Mouse (Mus musculus) brown adipose tissue, adult 24 weeks (tissue): ENCODE results near the gene Meig1. TPM values are rescaled to one million over a fixed set of nuclear protein-coding genes. Genes with fewer than 3 reads are reported as not detected.
A peak's percentile ranks its signal among the peaks of the same experiment; 100 is the strongest.

Experiments
- H3K27ac ChIP-seq: fragments of 200-500 bp; replicated peaks from 2 replicates; pipeline ENCODE4 v1.5.1; 2012; ENCODE audit warnings: low read depth, mild to moderate bottlenecking, low read length
- H3K4me1 ChIP-seq: fragments of 200-500 bp; 2 replicates; pipeline ENCODE4 v1.6.1; 2012; ENCODE audit warnings: low read length, mixed read lengths; ENCODE audit not compliant: control insufficient read depth, insufficient read depth, insufficient read length
- H3K4me3 ChIP-seq: fragments of 200-500 bp; 2 replicates; pipeline ENCODE4 v1.5.1; 2012; ENCODE audit warnings: low read depth, mild to moderate bottlenecking, low read length, moderate library complexity; ENCODE audit not compliant: insufficient read depth
- polyA plus RNA-seq: library from polyadenylated mRNA; stranded (reverse); fragments of >200 nt; gene quantifications from 2 replicates; pipeline ENCODE4 v1.2.4, GENCODE M21; 2012; ENCODE audit not compliant: missing spikeins, insufficient read depth, insufficient read length

Meig1 gene
- not detected in 2 replicates for polyA plus RNA-seq

- Histone ChIP-seq H3K4me1 (no peaks in the 10 kb centered on the region; the same call in 1 of the 2 replicates), H3K4me3 (no peak within 1 kb of the TSS), H3K27ac (peak within 1 kb of the TSS; percentile 64)
These were observed at the start of gene Meig1 for GRCm38 (mm10) chr2:3422548-3422947. Meig1 (minus strand) TSS chr2:3422648.

GRCm38 (mm10) chr2:3456590-3456989 lies 34.1 kb upstream of the Meig1 start:
- Histone ChIP-seq H3K4me3 (no peak overlapping the region), H3K27ac (no peak overlapping the region), H3K4me1 (no peaks in the 10 kb centered on the region)

GRCm38 (mm10) chr2:3453096-3453495 lies 30.6 kb upstream of the Meig1 start:
- Histone ChIP-seq H3K27ac (no peak overlapping the region), H3K4me1 (no peaks in the 10 kb centered on the region), H3K4me3 (no peak overlapping the region)

- Histone ChIP-seq H3K27ac (no peak overlapping the region), H3K4me1 (no peaks in the 10 kb centered on the region), H3K4me3 (no peak overlapping the region)
These were observed 27.0 kb upstream of the Meig1 start for GRCm38 (mm10) chr2:3449431-3449830.

GRCm38 (mm10) chr2:3445984-3446383 lies 23.5 kb upstream of the Meig1 start:
- Histone ChIP-seq H3K4me1 (no peaks in the 10 kb centered on the region), H3K4me3 (no peak overlapping the region), H3K27ac (no peak overlapping the region)

GRCm38 (mm10) chr2:3444206-3444605 lies 21.8 kb upstream of the Meig1 start:
- H3K4me3 ChIP-seq, result no peak overlapping the region

GRCm38 (mm10) chr2:3437956-3438355 lies 15.5 kb upstream of the Meig1 start:
- Histone ChIP-seq H3K27ac (no peak overlapping the region), H3K4me3 (no peak overlapping the region), H3K4me1 (no peaks in the 10 kb centered on the region)

More at GRCm38 (mm10) chr2:3444206-3444605, 21.8 kb upstream of the Meig1 start:
- H3K4me1 ChIP-seq, result no peaks in the 10 kb centered on the region
- H3K27ac ChIP-seq, result no peak overlapping the region

- no peaks in the 10 kb centered on the region for H3K4me1 ChIP-seq
- H3K27ac ChIP-seq, result no peak overlapping the region
- H3K4me3 ChIP-seq, result no peak overlapping the region
These were observed 13.1 kb upstream of the Meig1 start for GRCm38 (mm10) chr2:3435369-3436061.

- Histone ChIP-seq H3K27ac (no peak overlapping the region), H3K4me1 (no peaks in the 10 kb centered on the region), H3K4me3 (no peak overlapping the region)
These were observed 8.5 kb upstream of the Meig1 start for GRCm38 (mm10) chr2:3430956-3431355.

- peak overlapping the region; percentile 54 for H3K27ac ChIP-seq
- H3K4me3 ChIP-seq, result peak overlapping the region; percentile 89
- no peaks in the 10 kb centered on the region; the same call in 1 of the 2 replicates for H3K4me1 ChIP-seq
These were observed 2.1 kb upstream of the Meig1 start for GRCm38 (mm10) chr2:3424579-3424910.

- H3K4me1 ChIP-seq, result no peaks in the 10 kb centered on the region; the same call in 1 of the 2 replicates
- peak within 1 kb of the TSS; percentile 89 for H3K4me3 ChIP-seq
- peak within 1 kb of the TSS; percentile 64 for H3K27ac ChIP-seq
These were observed 1.6 kb upstream of the Meig1 start, which contains the start of gene Dclre1c for GRCm38 (mm10) chr2:3423841-3424578. Dclre1c (plus strand) TSS chr2:3424131.

- no peak overlapping the region for H3K27ac ChIP-seq
- H3K4me3 ChIP-seq, result no peak overlapping the region
- H3K4me1 ChIP-seq, result no peaks in the 10 kb centered on the region; the same call in 1 of the 2 replicates
These were observed 2.3 kb downstream of the Meig1 start for GRCm38 (mm10) chr2:3420157-3420556.

GRCm38 (mm10) chr2:3418883-3419431 lies 3.5 kb downstream of the Meig1 start:
- peak overlapping the region; percentile 72 for H3K4me3 ChIP-seq
- no peak overlapping the region for H3K27ac ChIP-seq
- H3K4me1 ChIP-seq, result no peaks in the 10 kb centered on the region

GRCm38 (mm10) chr2:3415676-3416075 lies 6.8 kb downstream of the Meig1 start:
- Histone ChIP-seq H3K27ac (no peak overlapping the region), H3K4me3 (no peak overlapping the region), H3K4me1 (no peaks in the 10 kb centered on the region)

- Histone ChIP-seq H3K4me3 (no peak overlapping the region), H3K27ac (no peak overlapping the region), H3K4me1 (no peaks in the 10 kb centered on the region)
These were observed 8.2 kb downstream of the Meig1 start for GRCm38 (mm10) chr2:3414241-3414640.
